Mouse (Mus musculus) CH12.LX (cell line): ENCODE results near the gene Strc. TPM values are rescaled to one million over a fixed set of nuclear protein-coding genes. Genes with fewer than 3 reads are reported as not detected.

Experiments used
- DNase-seq: peaks from one replicate; pipeline ENCODE4 v3.0.0-alpha.2; 2013; ENCODE audit errors: extremely low read depth
- H3K27ac ChIP-seq: 2 replicates; pipeline ENCODE4 v1.5.1; 2012; ENCODE audit warnings: low read depth, mild to moderate bottlenecking, control low read depth, moderate library complexity; ENCODE audit not compliant: insufficient read depth
- H3K27me3 ChIP-seq: replicated peaks from 2 replicates; pipeline ENCODE3; 2012; ENCODE audit warnings: inconsistent platforms
- H3K36me3 ChIP-seq, 2 experiments: replicated peaks in 1 of 2; 2 replicates each; pipeline versions ENCODE3 to v1.6.1; 2012; ENCODE audit warnings: inconsistent platforms in 1 of 2, low read length in 1 of 2, mild to moderate bottlenecking in 1 of 2, mixed read lengths in 1 of 2, moderate library complexity in 1 of 2; ENCODE audit not compliant: control insufficient read depth in 1 of 2, insufficient read depth in 1 of 2
- H3K4me1 ChIP-seq, 2 experiments: 2 replicates each; pipeline ENCODE4 v1.6.1; 2012; ENCODE audit warnings: inconsistent platforms in 1 of 2, moderate library complexity in 1 of 2; ENCODE audit not compliant: insufficient read depth in 2 of 2, control insufficient read depth in 1 of 2
- H3K4me2 ChIP-seq: 2 replicates; pipeline ENCODE4 v1.6.1; 2012; ENCODE audit warnings: low read depth, mild to moderate bottlenecking, control low read depth; ENCODE audit not compliant: poor library complexity, insufficient read depth, severe bottlenecking
- H3K4me3 ChIP-seq, 3 experiments: fragments of 150-350 bp in 1 of 3; sonication (generic) in 1 of 3; replicated peaks in 1 of 3; 2 replicates each; pipeline versions ENCODE3 to v1.5.1; 2011 to 2012; ENCODE audit warnings: low read depth in 2 of 3, low read length in 2 of 3, mild to moderate bottlenecking in 2 of 3, moderate library complexity in 2 of 3, control low read depth in 1 of 3, improper control_type of control experiment in 1 of 3, inconsistent platforms in 1 of 3, mixed read lengths in 1 of 3; ENCODE audit not compliant: poor library complexity in 1 of 3
- H3K79me2 ChIP-seq: replicated peaks from 2 replicates; pipeline ENCODE4 v1.6.1; 2012; ENCODE audit warnings: mild to moderate bottlenecking, moderate library complexity; ENCODE audit not compliant: control insufficient read depth, poor library complexity, insufficient read depth, severe bottlenecking; ENCODE audit errors: extremely low read depth
- H3K9ac ChIP-seq: 2 replicates; pipeline ENCODE4 v1.6.1; 2012; ENCODE audit warnings: low read depth, mild to moderate bottlenecking, control low read depth, moderate library complexity; ENCODE audit not compliant: insufficient read depth
- H3K9me3 ChIP-seq: replicated peaks from 2 replicates; pipeline ENCODE3; 2012; ENCODE audit warnings: low read length, inconsistent platforms, mixed read lengths
- BHLHE40 ChIP-seq: IDR thresholded peaks from 2 replicates; pipeline ENCODE4 v1.6.1; 2011; ENCODE audit warnings: mild to moderate bottlenecking, low read depth, low read length, improper control_type of control experiment
- ETS1 ChIP-seq: conservative IDR thresholded peaks from 2 replicates; pipeline ENCODE4 v1.6.1; 2012; ENCODE audit warnings: low read depth, mild to moderate bottlenecking, inconsistent platforms, low read length, improper control_type of control experiment, moderate library complexity
- GABPA ChIP-seq: IDR thresholded peaks from 2 replicates; pipeline ENCODE4 v1.6.1; 2012; ENCODE audit warnings: low read depth, low read length, improper control_type of control experiment, inconsistent platforms; ENCODE audit not compliant: insufficient replicate concordance
- IRF4 ChIP-seq: IDR thresholded peaks from 2 replicates; pipeline ENCODE4 v1.6.1; 2014; ENCODE audit warnings: low read depth, mild to moderate bottlenecking, inconsistent platforms, low read length, improper control_type of control experiment
- JUN ChIP-seq: IDR thresholded peaks from 2 replicates; pipeline ENCODE4 v1.6.1; 2011; ENCODE audit warnings: low read depth, mild to moderate bottlenecking, low read length, improper control_type of control experiment, moderate library complexity; ENCODE audit not compliant: insufficient read depth
- JUND ChIP-seq: conservative IDR thresholded peaks from 2 replicates; pipeline ENCODE4 v1.6.1; 2011; ENCODE audit warnings: low read depth, low read length, improper control_type of control experiment
- MAFK ChIP-seq: IDR thresholded peaks from 2 replicates; pipeline ENCODE4 v1.6.1; 2011; ENCODE audit warnings: low read length, improper control_type of control experiment; ENCODE audit not compliant: insufficient replicate concordance
- MAX ChIP-seq: IDR thresholded peaks from 2 replicates; pipeline ENCODE4 v1.6.1; 2011; ENCODE audit warnings: low read length, improper control_type of control experiment
- MXI1 ChIP-seq: IDR thresholded peaks from 2 replicates; pipeline ENCODE4 v1.6.1; 2011; ENCODE audit warnings: mild to moderate bottlenecking, low read depth, low read length, improper control_type of control experiment
- MYC ChIP-seq: IDR thresholded peaks from 2 replicates; pipeline ENCODE4 v1.6.1; 2011; ENCODE audit warnings: low read depth, mild to moderate bottlenecking, improper control_type of control experiment, low read length
- NRF1 ChIP-seq: IDR thresholded peaks from 2 replicates; pipeline ENCODE4 v1.6.1; 2014; ENCODE audit warnings: low read depth, mild to moderate bottlenecking, inconsistent platforms, low read length, improper control_type of control experiment, moderate library complexity
- RAD21 ChIP-seq: IDR thresholded peaks from 2 replicates; pipeline ENCODE4 v1.6.1; 2011; ENCODE audit warnings: low read depth, mild to moderate bottlenecking, low read length, improper control_type of control experiment, moderate library complexity
- SIN3A ChIP-seq: IDR thresholded peaks from 2 replicates; pipeline ENCODE4 v1.6.1; 2012; ENCODE audit warnings: low read length, improper control_type of control experiment, inconsistent platforms
- SMC3 ChIP-seq: IDR thresholded peaks from 2 replicates; pipeline ENCODE4 v1.6.1; 2011; ENCODE audit warnings: low read depth, low read length, improper control_type of control experiment
- TBP ChIP-seq: conservative IDR thresholded peaks from 2 replicates; pipeline ENCODE4 v1.6.1; 2011; ENCODE audit warnings: low read depth, low read length, improper control_type of control experiment
- UBTF ChIP-seq: IDR thresholded peaks from 2 replicates; pipeline ENCODE4 v1.6.1; 2012; ENCODE audit warnings: low read depth, mild to moderate bottlenecking, inconsistent platforms, low read length, improper control_type of control experiment, moderate library complexity
- USF1 ChIP-seq: IDR thresholded peaks from 2 replicates; pipeline ENCODE4 v1.6.1; 2014; ENCODE audit warnings: low read depth, mild to moderate bottlenecking, inconsistent platforms, low read length, improper control_type of control experiment
- ZKSCAN1 ChIP-seq: IDR thresholded peaks from 2 replicates; pipeline ENCODE4 v1.6.1; 2012; ENCODE audit warnings: low read depth, inconsistent platforms, low read length, improper control_type of control experiment, borderline replicate concordance
- ZMIZ1 ChIP-seq: IDR thresholded peaks from 2 replicates; pipeline ENCODE4 v1.6.1; 2012; ENCODE audit warnings: low read depth, mild to moderate bottlenecking, inconsistent platforms, low read length, improper control_type of control experiment
- dilution Hi-C: fragments of 300-500 bp; cut with MboI; formaldehyde crosslinking; loops from 2 replicates; pipeline ENCODE4 v1.14.3; 2020; ENCODE audit warnings: low sequenced_read_pairs; ENCODE audit not compliant: extremely low pct_unique_long_range_greater_than_20kb, extremely low pct_ligation_motif_present
- in situ Hi-C: fragments of 300-500 bp; cut with MboI; formaldehyde crosslinking; loops from 3 replicates; pipeline ENCODE4 v1.14.3; 2019; ENCODE audit warnings: low sequenced_read_pairs, low pct_ligation_motif_present, low pct_unique_long_range_greater_than_20kb, mixed read lengths
- polyA plus RNA-seq: library from polyadenylated mRNA; unstranded; fragments of >175 nt; gene quantifications from 2 replicates; pipeline ENCODE4 v1.2.1, GENCODE M21; 2012; ENCODE audit warnings: low read depth; ENCODE audit not compliant: insufficient read length
- total RNA-seq, 2 experiments: library from RNA; depleted of rRNA; stranded (reverse); fragments of 300-350 nt in 1 of 2; fragments of >200 nt in 1 of 2; gene quantifications; 2 replicates each; pipeline ENCODE4 v1.2.3; 2012 to 2014

Strc gene
- total and polyA plus RNA-seq, 3 experiments = 1.6 to 9.2 (median 6.3) TPM

DNA sequence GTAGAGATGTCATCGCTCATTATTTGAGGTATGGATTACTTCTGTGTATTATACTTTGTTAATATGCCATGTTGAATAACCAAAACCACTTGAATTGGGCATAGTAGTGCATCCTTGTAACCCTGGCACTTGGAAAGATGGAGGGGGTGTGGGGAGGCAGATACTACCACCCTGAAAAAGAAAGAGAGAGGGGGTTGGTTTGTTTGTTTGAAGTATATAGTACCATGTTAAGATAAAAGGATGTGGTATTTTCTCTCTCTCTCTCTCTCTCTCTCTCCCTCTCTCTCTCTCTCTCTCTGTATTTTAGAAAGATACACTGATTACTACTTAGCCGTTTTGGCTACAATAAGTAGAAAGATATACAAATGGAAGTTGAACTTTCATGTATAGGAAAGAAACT lies 38.9 kb upstream of the Strc start:
- Histone ChIP-seq H3K27me3 (no peaks in the 10 kb centered on the region), H3K36me3 (peaks cover 44 to 82% of the 10 kb centered on the region in 2 experiments), H3K4me1 (peaks cover 0 to 8% of the 10 kb centered on the region in 2 experiments; a peak in 2 of 4 replicates), H3K27ac (no peak overlapping the region), H3K9me3 (no peaks in the 10 kb centered on the region), H3K4me3 (no peak overlapping the region), H3K4me2 (no peak overlapping the region), H3K9ac (no peak overlapping the region), H3K79me2 (peaks cover 38% of the 10 kb centered on the region)
- dilution Hi-C loops = no loop called here
- DNase-seq = no peak
- TF ChIP-seq SIN3A (no peak), JUN (no peak)
- in situ Hi-C loops = no loop called here

GRCm38 (mm10) chr2:121423166-121423565 lies 36.2 kb upstream of the Strc start:
- no peak overlapping the region for H3K4me3 ChIP-seq
- DNase-seq = no peak
- H3K27ac ChIP-seq = no peak overlapping the region
- H3K4me1 ChIP-seq = peaks cover 8 to 24% of the 10 kb centered on the region in 2 experiments; a peak in 3 of 4 replicates
- peaks cover 56% of the 10 kb centered on the region for H3K79me2 ChIP-seq
- H3K27me3 ChIP-seq = no peaks in the 10 kb centered on the region
- dilution Hi-C loops (no loop called here), in situ Hi-C loops (no loop called here)
- H3K4me2 ChIP-seq = no peak overlapping the region
- no peak overlapping the region for H3K9ac ChIP-seq
- peaks cover 31 to 76% of the 10 kb centered on the region in 2 experiments for H3K36me3 ChIP-seq
- TF ChIP-seq GABPA (no peak), RAD21 (no peak), TBP (no peak), ZMIZ1 (no peak), USF1 (no peak), BHLHE40 (no peak), JUN (no peak), MAX (no peak), SIN3A (no peak), UBTF (no peak), JUND (no peak), MAFK (no peak), MYC (no peak), NRF1 (no peak), ZKSCAN1 (no peak)
- no peaks in the 10 kb centered on the region for H3K9me3 ChIP-seq

- Histone ChIP-seq H3K4me1 (peaks cover 8 to 53% of the 10 kb centered on the region in 2 experiments; a peak in 3 of 4 replicates), H3K4me2 (peak overlapping the region; percentile 21; the same call in 1 of the 2 replicates), H3K9me3 (no peaks in the 10 kb centered on the region), H3K36me3 (peaks cover 20 to 57% of the 10 kb centered on the region in 2 experiments), H3K27ac (peak overlapping the region; percentile 50; the same call in 1 of the 2 replicates), H3K4me3 (no peak overlapping the region), H3K9ac (no peak overlapping the region), H3K27me3 (no peaks in the 10 kb centered on the region), H3K79me2 (peaks cover 83% of the 10 kb centered on the region)
- DNase-seq = no peak
- in situ Hi-C loops (no loop called here), dilution Hi-C loops (no loop called here)
- TF ChIP-seq BHLHE40 (no peak), IRF4 (0 out of 2 replicates have a peak, but pooled peaks have one; percentile 33), MXI1 (no peak), SMC3 (no peak), ETS1 (peak; percentile 59; the same call in 1 of the 2 replicates), TBP (no peak)
Measured at GRCm38 (mm10) chr2:121418476-121418875, 31.5 kb upstream of the Strc start.
